Mouse (Mus musculus): ENCODE data around the gene Fbln5. TPM values are rescaled to one million over a fixed set of nuclear protein-coding genes. Genes with fewer than 3 reads are reported as not detected.

The Fbln5 gene
- total RNA-seq (2021), result 10 to 100 TPM in 1 of 2 experiments, 1 to 10 TPM in 1; 8.2 to 18.9 TPM
- long read RNA-seq, experiment 1, full-length matches to known transcripts, result 10 of 15 reads
- long read RNA-seq, experiment 1, partial matches to known transcripts, result 0 of 15 reads
- long read RNA-seq, experiment 1, other reads (novel, unspliced or antisense), result 5 of 15 reads
- long read RNA-seq, experiment 2, full-length matches to known transcripts, result 28 of 34 reads
- long read RNA-seq, experiment 2, partial matches to known transcripts, result 3 of 34 reads
- long read RNA-seq, experiment 2, other reads (novel, unspliced or antisense), result 3 of 34 reads

DNA sequence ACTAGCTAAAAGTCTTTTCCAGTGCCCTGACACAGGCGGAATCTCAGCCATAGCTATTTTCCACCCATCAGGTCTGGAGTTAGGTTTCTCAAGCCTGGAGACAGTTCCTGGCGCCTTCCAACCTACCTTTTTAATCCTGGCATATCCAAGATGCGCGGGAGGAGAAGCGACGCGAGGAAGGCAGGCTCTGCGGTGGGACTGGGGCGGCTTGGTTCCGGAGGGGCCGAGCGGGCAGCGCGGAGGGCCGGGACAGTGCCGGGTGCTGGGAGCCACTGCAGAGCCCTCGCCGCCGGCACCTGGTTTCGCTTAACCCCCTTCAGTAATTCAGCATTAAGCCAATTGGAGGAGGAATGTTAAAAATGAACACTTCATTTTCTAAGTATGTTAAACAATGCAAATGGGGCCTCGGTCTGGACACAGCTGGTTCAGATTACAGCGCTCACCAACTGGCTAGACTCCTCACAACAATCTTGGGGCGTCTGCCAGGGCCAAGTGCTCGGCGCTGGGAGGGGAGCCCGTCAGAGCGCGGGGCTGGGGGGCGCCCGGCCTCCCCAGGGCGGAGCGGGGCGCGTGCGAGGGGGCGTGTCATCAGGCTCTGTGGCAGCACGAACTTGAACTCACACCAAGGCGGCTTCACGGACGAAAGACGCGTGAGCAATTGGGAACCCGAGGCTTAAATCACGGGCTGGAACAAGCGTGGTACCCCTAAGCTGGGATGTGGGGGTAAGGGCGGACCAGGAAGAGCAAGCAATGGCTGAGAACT lies at the start of gene Fbln5:
Fbln5 (minus strand) TSS at position 448 of the 763 bp plus-strand sequence.
- no peak for DNase-seq (ENCODE audit: low spot score in 2 of 2)

DNA sequence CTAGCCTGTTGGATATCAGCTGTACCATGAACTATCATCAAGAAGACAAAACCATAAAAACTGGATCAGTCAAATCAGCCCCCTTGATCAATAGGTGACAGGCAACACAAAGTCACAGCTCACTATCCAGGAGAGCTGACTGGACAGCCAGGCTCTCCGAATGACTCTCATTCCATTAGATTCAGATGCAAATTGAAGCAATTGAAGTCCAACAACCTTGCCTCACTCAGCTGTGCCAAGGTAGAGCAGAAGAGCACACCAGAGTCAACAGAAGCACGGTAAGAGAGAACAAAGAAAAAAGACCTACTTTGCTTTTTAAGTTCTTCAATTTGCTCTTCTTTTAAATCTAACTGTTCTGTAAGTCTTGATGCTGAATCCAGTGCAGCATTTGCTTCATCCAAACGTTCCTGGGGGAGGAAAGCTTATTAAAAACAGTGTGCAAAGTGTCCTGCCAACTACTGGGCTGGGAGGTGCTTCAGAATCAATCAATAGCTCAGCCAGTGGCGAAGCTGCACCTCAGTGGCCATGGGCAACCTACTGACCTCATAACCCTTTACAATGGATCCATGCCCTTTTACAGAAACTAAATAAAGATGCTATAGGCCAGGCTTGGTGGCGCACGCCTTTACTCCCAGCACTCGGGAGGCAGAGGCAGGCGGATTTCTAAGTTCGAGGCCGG lies 43.6 kb upstream of the Fbln5 start:
- no peak for DNase-seq (ENCODE audit: low spot score in 2 of 2)

DNA sequence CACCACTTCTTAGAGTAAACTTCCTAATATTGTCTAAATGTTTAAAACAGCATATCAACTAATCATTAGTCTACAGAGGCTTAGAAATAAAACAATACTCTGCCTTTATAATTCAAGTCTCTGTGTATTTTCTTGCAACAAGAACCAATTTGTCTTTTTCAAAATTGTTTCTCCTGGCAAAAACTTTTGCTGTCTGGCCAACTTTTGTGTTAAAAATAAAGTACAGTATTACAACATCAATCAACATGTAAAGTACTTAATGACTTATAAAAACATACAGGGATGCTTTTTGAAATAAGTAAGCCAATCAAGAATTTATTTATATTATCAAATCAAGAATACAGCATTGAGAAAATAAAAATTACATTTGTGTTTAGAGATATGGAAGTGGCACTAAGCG lies 41.4 kb upstream of the Fbln5 start:
- no peak for DNase-seq (ENCODE audit: low spot score in 2 of 2)

- no peak for DNase-seq (ENCODE audit: low spot score in 2 of 2)
These were observed 39.2 kb upstream of the Fbln5 start for GRCm38 (mm10) chr12:101858011-101858410.

DNA sequence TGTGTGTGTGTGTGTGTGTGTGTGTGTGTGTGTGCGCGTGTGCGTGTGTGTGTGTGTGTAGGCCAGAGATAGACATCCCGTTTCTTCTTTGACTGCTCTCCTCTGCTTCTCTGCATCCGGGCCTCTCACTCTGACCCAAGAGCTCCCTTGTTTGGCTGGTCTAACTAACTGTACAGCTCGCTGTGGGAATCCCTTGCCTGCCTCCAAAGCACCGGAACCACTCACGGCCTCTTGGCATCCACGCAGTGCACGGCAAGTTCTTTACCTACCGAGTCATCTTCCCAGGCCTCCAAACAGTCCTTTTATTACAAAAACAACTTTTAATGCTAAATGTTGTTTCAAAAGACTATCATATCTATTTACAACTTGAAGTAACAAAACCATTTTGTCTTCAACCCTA lies 35.5 kb upstream of the Fbln5 start:
- DNase-seq (ENCODE audit: low spot score in 2 of 2), result no peak

DNA sequence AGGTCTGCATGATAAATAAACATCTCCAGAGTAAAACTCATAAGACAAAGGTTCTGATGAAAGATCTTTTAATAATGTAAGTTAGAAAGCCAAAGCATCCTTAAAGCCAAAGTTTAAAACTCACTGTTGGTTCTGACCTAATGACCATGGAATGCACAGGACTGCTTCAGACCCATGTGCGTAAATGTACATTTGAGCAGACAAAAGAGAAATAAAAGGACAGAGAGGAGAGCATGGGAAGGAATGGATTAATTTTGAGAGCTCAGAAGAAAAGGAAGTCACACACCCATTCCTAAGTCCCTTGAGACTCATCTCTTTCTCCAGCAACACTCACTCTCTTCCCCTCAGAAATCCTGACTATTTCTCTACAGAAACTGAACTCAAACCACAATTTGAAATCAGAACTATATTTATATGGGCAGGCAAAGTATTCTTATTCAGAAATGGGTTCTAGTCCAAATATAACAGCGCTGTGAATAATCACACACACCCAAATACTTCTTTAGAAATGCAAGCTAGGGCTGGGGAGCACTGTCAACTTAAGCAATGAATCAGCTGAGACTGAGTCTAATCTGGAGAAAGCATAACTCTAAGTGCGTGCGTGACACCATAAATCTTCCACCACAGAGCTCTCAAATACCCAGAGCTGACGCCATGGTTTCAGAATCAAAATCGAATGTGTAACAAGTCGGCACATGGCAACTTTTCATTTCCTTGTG lies 33.1 kb upstream of the Fbln5 start:
- no peak for DNase-seq (ENCODE audit: low spot score in 2 of 2)

- no peak for DNase-seq (ENCODE audit: low spot score in 2 of 2)
These were observed 32.5 kb upstream of the Fbln5 start for GRCm38 (mm10) chr12:101851314-101851713.

DNA sequence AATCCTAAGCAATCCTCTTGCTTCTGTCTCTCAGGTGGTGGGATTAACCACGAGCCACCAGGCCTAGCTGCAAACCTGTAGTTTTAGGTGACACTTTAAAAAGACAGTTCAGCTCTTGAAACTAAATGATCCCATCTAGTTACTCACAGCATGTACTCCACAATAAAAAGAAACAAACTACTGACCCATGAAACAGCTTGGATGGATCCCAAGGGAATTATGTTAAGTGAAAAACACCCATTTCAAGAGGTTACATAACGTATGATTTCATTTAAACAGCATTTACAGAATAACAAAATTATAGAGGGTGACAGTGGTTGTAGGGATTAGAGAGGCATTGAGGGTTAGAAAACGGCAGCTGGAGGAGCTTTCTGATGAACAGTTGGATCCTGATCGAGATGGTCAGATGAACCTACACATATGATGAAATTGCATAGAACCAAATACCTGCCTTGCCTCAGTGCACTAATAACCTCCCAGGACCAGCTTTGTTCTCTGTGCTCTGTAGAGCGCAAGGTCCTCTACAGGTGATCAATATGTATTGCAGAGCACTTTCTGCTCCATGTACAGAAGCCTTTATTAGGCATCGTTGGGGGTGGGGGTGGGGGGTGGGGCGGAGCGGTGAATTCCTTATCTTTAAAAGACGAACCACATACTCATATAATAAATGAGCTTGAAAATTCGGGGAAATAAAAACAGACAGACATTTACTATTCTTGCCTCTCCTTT lies 17.9 kb upstream of the Fbln5 start:
- DNase-seq (ENCODE audit: low spot score in 2 of 2), result no peak

DNA sequence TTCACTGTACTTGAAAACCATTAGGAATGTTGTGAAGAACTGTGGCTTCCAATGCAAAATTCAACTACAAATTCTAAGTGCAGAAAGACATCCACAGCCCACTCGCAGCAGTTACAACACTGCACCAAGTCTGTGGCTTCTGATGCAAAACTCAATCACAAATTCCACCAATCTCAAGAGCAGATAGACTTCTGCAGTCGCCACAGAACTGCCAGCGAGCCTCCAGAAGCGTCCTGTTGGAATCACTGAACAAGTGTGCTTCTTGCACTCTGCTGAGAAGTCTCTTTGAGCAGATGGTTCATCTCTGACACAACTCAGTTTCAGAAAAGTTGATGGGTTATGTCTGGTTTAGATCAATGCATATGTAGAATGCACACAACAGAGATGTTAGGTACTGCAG lies 15.9 kb upstream of the Fbln5 start:
- no peak for DNase-seq (ENCODE audit: low spot score in 2 of 2)

- DNase-seq (ENCODE audit: low spot score in 2 of 2), result no peak
These were observed 14.9 kb upstream of the Fbln5 start for GRCm38 (mm10) chr12:101833776-101834175.

- no peak for DNase-seq (ENCODE audit: low spot score in 2 of 2)
These were observed 14.3 kb upstream of the Fbln5 start for GRCm38 (mm10) chr12:101833115-101833506.

- no peak for DNase-seq (ENCODE audit: low spot score in 2 of 2)
These were observed 13.6 kb upstream of the Fbln5 start for GRCm38 (mm10) chr12:101832179-101833114.

DNA sequence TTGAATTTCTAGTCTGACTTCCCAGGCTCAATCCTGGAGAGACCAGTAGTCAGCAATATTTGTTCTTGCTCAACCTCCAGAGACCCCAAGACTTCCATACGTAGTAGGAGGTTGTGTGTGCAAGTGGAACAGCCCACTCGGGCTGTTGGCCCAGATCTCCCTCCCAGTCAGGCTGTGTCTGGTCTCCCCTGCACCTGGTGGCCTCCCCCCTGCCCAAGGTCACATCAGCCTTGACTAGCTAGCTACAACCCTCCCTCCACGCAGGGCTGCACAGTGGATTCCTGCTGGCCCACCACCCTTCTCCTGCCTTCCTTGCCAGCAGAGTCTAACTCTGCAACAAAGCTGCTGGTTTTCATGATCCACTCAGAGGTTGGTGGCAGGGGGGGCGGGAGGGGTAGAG lies 12.4 kb upstream of the Fbln5 start:
- no peak for DNase-seq (ENCODE audit: low spot score in 2 of 2)

DNA sequence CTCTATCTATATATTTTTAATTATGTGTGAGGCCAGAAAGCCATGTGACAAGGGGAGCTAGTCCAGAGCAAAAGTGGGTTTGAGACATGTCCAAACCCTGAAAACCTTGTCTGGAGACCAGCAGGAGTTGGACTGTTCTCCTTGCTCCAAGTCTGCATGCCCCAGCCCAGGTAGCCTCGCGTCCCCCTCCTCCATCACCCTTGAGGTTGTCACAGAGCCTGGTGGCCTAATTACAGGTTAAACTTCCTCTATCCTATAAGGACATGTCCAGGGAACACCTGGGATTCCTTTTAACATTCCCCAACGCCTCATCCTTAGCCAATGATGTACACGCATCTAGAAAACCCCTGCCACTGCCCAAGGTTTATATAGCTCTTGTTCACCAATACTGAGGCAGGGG lies 4.3 kb upstream of the Fbln5 start:
- DNase-seq (ENCODE audit: low spot score in 2 of 2), result no peak

- DNase-seq (ENCODE audit: low spot score in 2 of 2), result no peak
These were observed 2.7 kb upstream of the Fbln5 start for GRCm38 (mm10) chr12:101821596-101821995.

GRCm38 (mm10) chr12:101819570-101819969 lies 715 bp upstream of the Fbln5 start:
- no peak for DNase-seq (ENCODE audit: low spot score in 2 of 2)

GRCm38 (mm10) chr12:101818246-101818607 lies 628 bp downstream of the Fbln5 start:
- DNase-seq (ENCODE audit: low spot score in 2 of 2), result no peak

DNA sequence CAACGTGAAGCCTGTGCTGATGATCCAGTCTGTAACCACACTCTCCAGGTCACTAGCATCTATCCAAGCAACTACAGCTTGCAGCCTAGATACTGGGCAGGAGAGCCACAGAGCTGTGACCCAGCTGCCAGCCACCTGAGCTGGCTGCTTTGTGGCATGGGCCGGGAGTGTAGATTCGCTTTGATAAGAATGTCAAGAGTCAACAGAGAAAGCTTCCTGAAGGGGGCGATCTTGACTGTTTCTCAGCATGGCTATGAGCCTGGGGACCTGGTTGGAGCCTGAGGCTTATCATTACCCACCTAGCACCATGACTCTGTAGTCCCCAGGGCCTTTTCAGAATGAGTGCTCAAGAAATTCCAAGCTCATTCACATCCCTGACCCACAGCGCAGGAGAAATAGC lies 2.0 kb downstream of the Fbln5 start:
- no peak for DNase-seq (ENCODE audit: low spot score in 2 of 2)

DNA sequence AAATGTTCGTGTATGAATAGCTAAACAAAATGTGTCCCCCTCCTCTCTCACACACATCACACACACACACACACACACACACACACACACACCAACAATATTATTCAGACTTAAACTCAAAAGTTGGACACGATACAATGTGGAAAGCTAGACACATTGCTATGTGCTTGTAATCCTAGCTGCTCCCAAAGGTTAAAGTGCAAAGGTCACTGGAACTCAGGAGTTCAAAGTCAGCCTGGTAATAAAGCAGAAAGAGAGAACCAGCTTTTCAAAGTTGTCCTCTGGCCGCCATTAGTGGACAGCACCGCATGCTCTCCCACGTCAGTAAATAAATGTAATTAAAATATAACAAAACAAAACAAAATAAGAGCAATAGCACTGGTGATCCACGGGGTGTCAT lies 3.1 kb downstream of the Fbln5 start:
- no peak for DNase-seq (ENCODE audit: low spot score in 2 of 2)

- no peak for DNase-seq (ENCODE audit: low spot score in 2 of 2)
These were observed 4.4 kb downstream of the Fbln5 start for GRCm38 (mm10) chr12:101814423-101814822.
